Mouse (Mus musculus): ENCODE measurements at regions not wholly inside any gene's neighbourhood (a gene's known extent, or its start where the extent isn't known, plus 50 kb on each side); places are given as distances from the start of the nearest gene placed in this dataset.

DNA sequence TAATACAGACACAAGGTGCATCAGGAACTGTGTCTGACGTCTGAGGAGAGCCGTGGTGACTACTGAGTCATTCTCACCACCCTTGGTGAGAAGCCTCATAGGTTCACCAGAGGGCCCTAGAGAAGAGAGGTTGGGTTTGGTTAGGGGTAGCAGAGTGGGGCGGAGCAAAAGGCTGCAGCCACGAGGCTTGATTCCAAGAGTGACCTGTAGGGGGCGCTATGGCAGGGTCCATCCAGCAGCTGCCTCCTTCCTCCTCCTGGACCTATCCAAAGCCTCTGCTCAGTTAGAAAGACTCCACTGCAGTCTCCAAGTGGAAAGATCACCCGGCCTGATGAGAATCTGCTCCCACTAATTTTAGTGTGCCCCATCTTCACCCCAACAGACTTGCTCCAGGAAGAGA, 149.3 kb upstream of the Kazn start:
- H3K4me3 ChIP-seq, result no peak overlapping the region
- 0 out of 2 replicates have a peak, but pooled peaks cover 1% of the 10 kb centered on the region for H3K9me3 ChIP-seq (replicated peaks)
- H3K27ac ChIP-seq, result no peak overlapping the region
- no peaks in the 10 kb centered on the region for H3K4me1 ChIP-seq
- no peaks in the 10 kb centered on the region for H3K36me3 ChIP-seq
- H3K27me3 ChIP-seq (ENCODE audit: low read depth, poor library complexity, severe bottlenecking), result no peaks in the 10 kb centered on the region
- 83% methylated on average over 6 of the region's 6 CpGs for WGBS
- no peak for DNase-seq (ENCODE audit: low spot score)

DNA sequence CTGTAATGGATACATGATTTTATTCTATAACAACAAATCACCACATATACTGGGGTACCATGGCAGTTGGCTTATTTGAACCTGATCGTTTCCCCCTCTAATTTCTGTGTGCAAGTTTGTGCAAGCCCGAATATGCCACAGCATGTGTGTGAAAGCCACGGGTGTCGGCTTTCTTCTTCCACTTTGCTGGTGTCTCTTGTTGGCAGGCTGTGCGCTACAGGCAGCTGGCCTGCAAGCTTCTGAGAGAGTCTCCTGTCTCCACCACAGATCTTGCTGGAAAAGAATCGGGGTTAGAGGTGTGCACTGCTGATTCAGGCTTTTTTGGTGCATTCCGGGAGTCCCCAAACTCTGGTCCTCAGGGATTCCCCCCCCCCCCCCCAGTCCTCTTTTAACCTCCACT, 142.0 kb upstream of the Kazn start:
- H3K4me3 ChIP-seq, result no peak overlapping the region
- peaks cover 13% of the 10 kb centered on the region for H3K4me1 ChIP-seq
- H3K9me3 ChIP-seq (replicated peaks), result 0 out of 2 replicates have a peak, but pooled peaks cover 1% of the 10 kb centered on the region
- WGBS, result 86% methylated on average over 7 of the region's 7 CpGs
- H3K27me3 ChIP-seq (ENCODE audit: low read depth, poor library complexity, severe bottlenecking), result no peaks in the 10 kb centered on the region
- no peak for DNase-seq (ENCODE audit: low spot score)
- H3K27ac ChIP-seq, result no peak overlapping the region
- no peaks in the 10 kb centered on the region for H3K36me3 ChIP-seq

DNA sequence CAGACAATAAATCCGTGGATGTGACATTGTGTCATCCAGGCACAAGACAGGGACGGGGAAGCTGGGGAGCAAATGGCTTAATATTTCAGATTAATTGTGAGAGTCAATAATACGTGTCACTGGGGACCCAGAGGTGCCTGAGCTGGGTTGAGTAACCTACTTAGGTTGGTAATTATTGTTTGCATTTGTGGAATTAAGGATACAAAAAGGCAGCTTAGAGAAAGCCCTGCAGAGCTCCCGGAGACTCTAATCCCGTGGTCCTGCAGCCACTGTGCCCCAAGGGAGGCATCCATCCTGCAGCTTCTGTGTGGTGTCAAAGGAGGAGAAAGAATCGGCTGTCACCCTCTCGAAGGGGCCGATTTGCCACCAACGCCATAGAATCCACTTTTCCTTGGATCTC, 139.3 kb upstream of the Kazn start:
- no peak for DNase-seq (ENCODE audit: low spot score)
- WGBS, result 63% methylated on average over 9 of the region's 9 CpGs
- no peaks in the 10 kb centered on the region for H3K27me3 ChIP-seq (ENCODE audit: low read depth, poor library complexity, severe bottlenecking)
- no peaks in the 10 kb centered on the region for H3K36me3 ChIP-seq
- no peak overlapping the region for H3K27ac ChIP-seq
- peaks cover 17% of the 10 kb centered on the region for H3K4me1 ChIP-seq
- H3K9me3 ChIP-seq (replicated peaks), result no peaks in the 10 kb centered on the region
- H3K4me3 ChIP-seq, result no peak overlapping the region

DNA sequence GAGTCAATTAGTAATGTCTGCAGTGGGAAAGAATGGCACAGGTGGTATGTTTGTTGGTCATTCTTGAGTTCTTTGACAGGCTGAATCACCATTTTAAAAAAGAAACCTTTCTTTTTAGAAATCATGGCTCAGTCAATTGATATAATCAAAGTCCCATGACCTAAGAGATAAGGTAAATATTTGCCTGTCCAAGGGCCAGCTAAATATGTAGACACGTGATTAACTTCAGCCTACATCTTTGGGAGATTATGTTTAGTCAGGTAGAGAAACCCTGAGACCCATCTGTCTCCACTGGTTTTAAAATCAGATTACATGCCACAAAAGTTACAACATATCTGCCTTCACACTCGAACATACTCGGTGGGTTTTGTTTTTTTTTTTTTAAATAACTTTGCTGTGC, 128.6 kb upstream of the Kazn start:
- Histone ChIP-seq H3K36me3 (no peaks in the 10 kb centered on the region), H3K4me3 (no peak overlapping the region), H3K4me1 (no peaks in the 10 kb centered on the region), H3K9me3 (replicated peaks) (no peaks in the 10 kb centered on the region), H3K27ac (no peak overlapping the region), H3K27me3 (ENCODE audit: low read depth, poor library complexity, severe bottlenecking) (no peaks in the 10 kb centered on the region)
- whole genome bisulfite sequencing, result 92% methylated on average over 3 of the region's 3 CpGs
- DNase-seq (ENCODE audit: low spot score), result no peak

DNA sequence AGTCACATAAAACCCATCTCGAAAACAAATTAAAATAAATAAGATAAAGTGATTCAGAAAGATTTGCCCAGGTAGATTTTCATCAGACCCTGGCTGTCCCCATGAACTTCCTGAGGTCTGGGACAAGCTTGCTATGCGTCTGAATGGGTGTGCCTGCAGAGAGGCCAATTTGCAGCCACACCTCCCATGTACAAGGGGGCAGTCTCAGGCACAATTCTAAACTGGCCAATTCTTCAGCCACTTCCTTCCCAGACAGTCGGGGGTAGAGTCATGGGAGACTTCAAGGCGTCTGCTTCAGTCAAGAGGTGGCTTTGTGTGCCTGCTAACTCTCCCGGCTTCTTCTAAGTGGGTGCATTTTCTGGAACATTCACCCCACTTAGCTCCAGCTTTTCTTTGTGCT, 122.9 kb upstream of the Kazn start:
- H3K9me3 ChIP-seq (replicated peaks), result no peaks in the 10 kb centered on the region
- H3K4me1 ChIP-seq, result peaks cover 24% of the 10 kb centered on the region
- H3K4me3 ChIP-seq, result no peak overlapping the region
- no peaks in the 10 kb centered on the region for H3K36me3 ChIP-seq
- peak overlapping the region; percentile 8; the same call in 1 of the 2 replicates for H3K27ac ChIP-seq
- H3K27me3 ChIP-seq (ENCODE audit: low read depth, poor library complexity, severe bottlenecking), result no peaks in the 10 kb centered on the region
- WGBS, result 56% methylated on average over 5 of the region's 5 CpGs
- no peak for DNase-seq (ENCODE audit: low spot score)

DNA sequence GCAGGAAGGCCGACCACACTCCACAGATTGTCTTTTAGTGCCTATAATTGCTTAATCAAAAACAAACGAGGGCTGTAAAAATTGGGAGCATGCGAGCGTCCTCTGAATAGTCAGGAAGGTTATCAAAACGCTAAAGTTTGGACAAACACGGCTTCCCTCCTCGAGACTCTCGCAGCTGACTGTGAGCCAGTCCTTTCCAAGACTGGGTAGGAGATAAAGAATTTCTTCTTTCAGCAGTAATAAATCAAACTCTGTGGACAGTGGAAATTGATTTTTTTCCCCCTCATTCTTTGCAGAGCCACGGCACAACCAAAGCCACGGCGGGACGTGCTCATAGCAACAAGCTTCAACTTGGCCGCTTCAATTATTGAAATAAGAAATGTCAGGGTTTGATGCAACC, 119.7 kb upstream of the Kazn start:
- Histone ChIP-seq H3K36me3 (no peaks in the 10 kb centered on the region), H3K27me3 (ENCODE audit: low read depth, poor library complexity, severe bottlenecking) (no peaks in the 10 kb centered on the region), H3K4me3 (no peak overlapping the region), H3K4me1 (peaks cover 27% of the 10 kb centered on the region), H3K9me3 (replicated peaks) (no peaks in the 10 kb centered on the region), H3K27ac (no peak overlapping the region)
- WGBS, result 52% methylated on average over 13 of the region's 13 CpGs
- DNase-seq (ENCODE audit: low spot score), result no peak

DNA sequence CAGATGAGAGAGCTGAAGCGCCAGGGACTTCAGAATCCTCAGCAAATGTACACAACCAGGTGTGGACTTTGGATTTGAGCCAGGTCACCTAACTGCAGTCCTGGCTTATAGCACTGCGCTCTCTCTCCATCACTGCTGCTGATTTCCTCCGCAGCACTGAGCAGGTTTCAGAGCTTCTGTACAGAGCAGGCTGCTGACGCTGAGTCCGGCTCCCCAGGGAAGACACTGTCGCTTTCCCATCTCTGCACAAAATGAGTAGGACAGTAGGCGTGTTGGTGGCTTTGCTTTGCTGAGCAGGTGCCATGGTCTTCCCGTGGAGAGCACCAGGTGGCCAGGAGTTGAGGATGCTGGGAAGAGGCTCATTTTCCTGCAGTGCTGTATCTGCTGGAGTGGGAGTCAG, 116.2 kb upstream of the Kazn start:
- H3K27ac ChIP-seq, result no peak overlapping the region
- H3K27me3 ChIP-seq (ENCODE audit: low read depth, poor library complexity, severe bottlenecking), result no peaks in the 10 kb centered on the region
- 90% methylated on average over 8 of the region's 8 CpGs for WGBS
- no peak overlapping the region for H3K4me3 ChIP-seq
- no peaks in the 10 kb centered on the region for H3K9me3 ChIP-seq (replicated peaks)
- H3K4me1 ChIP-seq, result peaks cover 16% of the 10 kb centered on the region
- no peak for DNase-seq (ENCODE audit: low spot score)
- no peaks in the 10 kb centered on the region for H3K36me3 ChIP-seq

DNA sequence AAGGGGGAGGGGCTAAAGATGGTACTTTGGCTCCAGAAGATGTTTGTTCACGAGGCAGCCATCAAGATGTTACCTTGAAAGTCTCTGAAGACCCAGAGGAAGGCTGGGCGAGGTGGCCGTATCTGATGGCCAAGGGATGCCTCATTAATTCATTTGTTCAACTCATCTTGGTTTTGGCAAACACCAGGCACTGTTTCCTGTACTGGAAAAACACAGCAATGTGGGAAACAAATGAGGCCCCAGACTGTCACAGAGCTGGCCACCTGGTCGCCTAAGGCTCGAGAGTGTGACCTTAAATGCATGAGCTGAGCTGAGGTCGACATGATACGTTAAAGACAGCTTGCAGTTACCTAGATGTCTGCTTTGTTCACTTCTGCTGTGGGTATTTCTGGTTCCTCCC, 114.3 kb upstream of the Kazn start:
- H3K9me3 ChIP-seq (replicated peaks), result no peaks in the 10 kb centered on the region
- no peak overlapping the region for H3K4me3 ChIP-seq
- DNase-seq (ENCODE audit: low spot score), result no peak
- H3K27ac ChIP-seq, result no peak overlapping the region
- no peaks in the 10 kb centered on the region for H3K27me3 ChIP-seq (ENCODE audit: low read depth, poor library complexity, severe bottlenecking)
- H3K36me3 ChIP-seq, result no peaks in the 10 kb centered on the region
- peaks cover 6% of the 10 kb centered on the region for H3K4me1 ChIP-seq
- 83% methylated on average over 7 of the region's 7 CpGs for WGBS

DNA sequence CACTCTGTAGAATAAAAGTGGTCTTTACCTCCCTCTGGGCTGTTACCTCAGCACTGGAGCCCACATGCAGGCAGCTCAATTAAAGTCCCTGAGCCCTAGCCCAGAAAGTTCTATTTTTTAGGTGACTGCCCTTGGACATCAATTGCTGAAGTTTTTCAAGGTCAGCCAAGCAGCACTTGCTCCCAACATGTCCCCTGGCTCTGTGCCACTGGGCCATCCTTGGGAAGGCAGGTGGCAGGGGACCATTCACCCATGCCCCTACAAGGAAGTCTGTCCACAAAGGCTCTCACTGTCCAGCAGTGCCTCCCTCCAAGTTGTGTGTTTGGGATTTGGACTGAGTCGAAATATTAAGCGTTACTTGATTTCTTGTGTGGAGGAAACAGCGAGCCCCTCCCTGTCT, 112.6 kb upstream of the Kazn start:
- Histone ChIP-seq H3K4me3 (no peak overlapping the region), H3K27ac (no peak overlapping the region)

DNA sequence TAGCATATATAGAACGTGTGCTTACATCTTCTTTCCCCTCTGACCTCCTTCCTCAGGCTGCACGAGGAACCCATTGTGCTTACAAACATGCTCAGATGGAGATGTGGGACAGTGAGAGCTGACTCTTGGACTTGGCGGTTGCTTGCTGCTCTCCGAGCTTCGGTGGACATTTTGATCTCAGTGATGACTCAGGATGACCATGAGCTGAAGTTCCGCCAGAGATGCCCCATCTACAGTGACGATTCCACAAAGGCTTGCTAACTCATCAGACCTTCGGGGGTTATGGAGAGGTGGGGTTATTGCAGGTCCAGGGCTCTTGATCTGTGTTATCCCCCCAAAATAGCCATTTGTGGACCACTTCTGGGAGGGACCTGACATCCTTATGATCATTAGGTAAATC, 111.8 kb upstream of the Kazn start:
- Histone ChIP-seq H3K27me3 (ENCODE audit: low read depth, poor library complexity, severe bottlenecking) (no peaks in the 10 kb centered on the region), H3K4me3 (no peak overlapping the region), H3K4me1 (peaks cover 7% of the 10 kb centered on the region; the same call in 1 of the 2 replicates), H3K9me3 (replicated peaks) (no peaks in the 10 kb centered on the region), H3K27ac (no peak overlapping the region), H3K36me3 (no peaks in the 10 kb centered on the region)
- WGBS, result 93% methylated on average over 8 of the region's 8 CpGs
- no peak for DNase-seq (ENCODE audit: low spot score)

More for the DNA sequence above, 112.6 kb upstream of the Kazn start:
- no peaks in the 10 kb centered on the region for H3K36me3 ChIP-seq
- H3K4me1 ChIP-seq, result peaks cover 3% of the 10 kb centered on the region; the same call in 1 of the 2 replicates
- WGBS, result 95% methylated on average over 3 of the region's 3 CpGs
- H3K9me3 ChIP-seq (replicated peaks), result no peaks in the 10 kb centered on the region
- DNase-seq (ENCODE audit: low spot score), result no peak
- no peaks in the 10 kb centered on the region for H3K27me3 ChIP-seq (ENCODE audit: low read depth, poor library complexity, severe bottlenecking)

DNA sequence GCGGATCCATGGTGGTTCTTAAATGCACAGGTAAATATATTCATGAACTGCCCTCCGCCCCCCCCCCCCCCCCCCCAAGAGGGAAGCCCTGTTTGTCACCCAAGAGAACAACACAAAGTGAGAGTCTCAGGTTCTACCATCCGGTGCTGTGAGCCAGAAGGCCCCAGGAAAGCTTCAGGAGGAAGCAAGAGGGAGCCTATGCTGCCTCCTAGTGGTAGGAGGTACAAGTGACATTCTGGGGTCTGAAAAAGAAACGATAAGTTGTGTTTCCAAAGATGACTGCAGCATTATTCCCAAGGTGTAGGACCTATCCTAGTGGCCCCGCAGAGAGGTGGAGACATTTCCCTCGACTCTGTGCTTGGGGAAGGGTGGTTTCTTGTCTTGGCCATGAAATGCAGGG, 109.7 kb upstream of the Kazn start:
- no peaks in the 10 kb centered on the region for H3K9me3 ChIP-seq (replicated peaks)
- 44% methylated on average over 6 of the region's 6 CpGs for WGBS
- peaks cover 15% of the 10 kb centered on the region; the same call in 1 of the 2 replicates for H3K4me1 ChIP-seq
- no peaks in the 10 kb centered on the region for H3K27me3 ChIP-seq (ENCODE audit: low read depth, poor library complexity, severe bottlenecking)
- peak; percentile 51 for DNase-seq (ENCODE audit: low spot score)
- H3K4me3 ChIP-seq, result no peak overlapping the region
- no peaks in the 10 kb centered on the region for H3K36me3 ChIP-seq
- no peak overlapping the region for H3K27ac ChIP-seq

DNA sequence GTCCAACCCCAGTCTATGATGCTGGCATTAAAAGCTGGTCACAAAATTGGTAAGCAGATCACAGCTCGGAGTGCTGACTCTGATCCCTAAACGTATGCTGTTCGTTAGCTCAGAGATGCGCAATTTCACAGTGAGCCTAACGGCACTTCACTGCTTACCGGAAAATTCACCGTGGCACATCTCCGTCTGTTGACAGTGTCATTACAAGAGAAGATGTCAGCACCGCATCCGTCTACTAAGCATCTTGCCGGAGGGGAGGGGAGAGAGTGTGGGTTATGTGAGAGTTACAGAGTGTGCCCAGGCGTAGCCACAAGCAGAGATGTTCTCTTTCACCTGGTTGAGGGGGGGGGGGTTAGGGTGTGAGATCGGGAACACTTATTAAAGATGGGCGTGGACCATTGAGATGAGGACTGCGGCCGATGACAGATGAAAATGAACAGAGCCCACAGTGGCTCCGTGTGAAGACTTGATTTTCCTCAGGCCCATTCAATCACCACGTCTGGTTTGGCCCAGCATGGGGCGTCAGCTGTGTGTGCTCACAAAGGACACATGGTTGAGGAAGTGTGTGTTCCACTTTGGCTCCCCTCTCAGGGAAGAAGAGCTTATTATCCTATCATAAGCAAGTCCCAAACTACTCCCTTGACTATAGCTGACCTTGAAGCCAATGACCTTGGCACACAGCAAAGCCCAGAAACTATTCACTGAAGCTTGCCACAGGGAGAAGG, 103.4 kb upstream of the Kazn start:
- H3K27me3 ChIP-seq (ENCODE audit: low read depth, poor library complexity, severe bottlenecking), result no peaks in the 10 kb centered on the region
- H3K4me1 ChIP-seq, result peaks cover 15% of the 10 kb centered on the region; the same call in 1 of the 2 replicates
- H3K9me3 ChIP-seq (replicated peaks), result no peaks in the 10 kb centered on the region
- no peak for DNase-seq (ENCODE audit: low spot score)
- no peaks in the 10 kb centered on the region for H3K36me3 ChIP-seq
- no peak overlapping the region for H3K27ac ChIP-seq
- WGBS, result 83% methylated on average over 19 of the region's 19 CpGs
- no peak overlapping the region for H3K4me3 ChIP-seq

DNA sequence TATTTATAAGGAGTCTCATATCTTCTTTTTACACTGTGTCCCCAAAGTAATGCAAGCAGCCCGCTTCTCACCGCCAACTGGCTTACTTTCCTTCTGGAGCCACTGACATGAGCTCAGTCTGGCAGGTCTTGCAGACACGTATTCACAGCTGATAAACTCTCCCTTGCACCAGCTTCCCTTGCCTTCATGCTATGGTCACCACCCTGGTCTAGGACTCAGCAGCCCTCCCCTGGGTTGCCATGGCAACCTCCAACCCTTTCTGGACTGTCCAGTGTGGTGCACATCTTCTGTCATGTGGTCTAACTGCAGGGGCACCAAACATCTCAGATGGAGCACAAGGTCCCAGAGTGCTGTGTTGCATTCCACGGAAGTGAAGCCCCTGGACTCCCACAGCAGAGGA, 102.1 kb upstream of the Kazn start:
- Histone ChIP-seq H3K27ac (no peak overlapping the region; the same call in 1 of the 2 replicates), H3K27me3 (ENCODE audit: low read depth, poor library complexity, severe bottlenecking) (no peaks in the 10 kb centered on the region), H3K4me3 (no peak overlapping the region), H3K4me1 (peaks cover 13% of the 10 kb centered on the region; the same call in 1 of the 2 replicates), H3K9me3 (replicated peaks) (no peaks in the 10 kb centered on the region), H3K36me3 (no peaks in the 10 kb centered on the region)
- DNase-seq (ENCODE audit: low spot score), result no peak
- WGBS, result 77% methylated on average over 4 of the region's 4 CpGs

DNA sequence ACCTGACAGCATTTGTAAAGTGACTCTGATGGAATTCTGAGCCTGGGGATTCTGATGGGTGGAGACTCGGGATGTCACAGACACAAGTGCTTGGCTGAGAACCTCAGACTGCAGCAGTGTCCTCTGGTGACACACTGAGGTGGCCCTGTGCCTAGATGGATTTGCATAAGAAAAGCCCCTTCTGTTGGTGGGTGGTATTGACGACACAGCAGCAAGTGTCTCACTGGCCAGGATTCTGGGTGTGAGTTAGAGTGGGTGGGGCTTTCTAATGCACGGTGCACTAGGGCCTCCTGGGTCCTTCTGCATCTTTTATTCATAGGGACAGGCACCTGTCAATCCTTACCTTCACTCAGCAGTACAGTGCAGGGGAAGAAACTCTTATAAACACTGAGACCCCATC, 100.9 kb upstream of the Kazn start:
- no peak overlapping the region for H3K4me3 ChIP-seq
- DNase-seq (ENCODE audit: low spot score), result no peak
- no peak overlapping the region for H3K27ac ChIP-seq
- no peaks in the 10 kb centered on the region for H3K36me3 ChIP-seq
- peaks cover 10% of the 10 kb centered on the region; the same call in 1 of the 2 replicates for H3K4me1 ChIP-seq
- no peaks in the 10 kb centered on the region for H3K9me3 ChIP-seq (replicated peaks)
- no peaks in the 10 kb centered on the region for H3K27me3 ChIP-seq (ENCODE audit: low read depth, poor library complexity, severe bottlenecking)
- WGBS, result 22% methylated on average over 3 of the region's 3 CpGs
